Mouse (Mus musculus) G1E (cell line): ENCODE data around the gene Pde4d. TPM values are rescaled to one million over a fixed set of nuclear protein-coding genes. Genes with fewer than 3 reads are reported as not detected.

ENCODE experiments used
- ATAC-seq: 2 replicates; pipeline ENCODE4 v1.8.0; 2016; ENCODE audit warnings: mild to moderate bottlenecking; ENCODE audit not compliant: insufficient number of reproducible peaks, poor library complexity, low FRiP score, severe bottlenecking; ENCODE audit errors: extremely low read depth
- DNase-seq: peaks from one replicate; pipeline ENCODE4 v3.0.0; 2012; ENCODE audit warnings: low spot score
- H3K27me3 ChIP-seq: 2 replicates; pipeline ENCODE4 v1.6.1; 2012; ENCODE audit warnings: mild to moderate bottlenecking, low read length, inconsistent platforms; ENCODE audit not compliant: insufficient read depth
- H3K36me3 ChIP-seq: replicated peaks from 2 replicates; pipeline ENCODE3; 2012; ENCODE audit warnings: mild to moderate bottlenecking, inconsistent platforms
- H3K4me1 ChIP-seq: 2 replicates; pipeline ENCODE4 v1.6.1; 2012; ENCODE audit warnings: low read depth, low read length, inconsistent platforms, mixed read lengths; ENCODE audit not compliant: insufficient read depth
- H3K4me3 ChIP-seq: 2 replicates; pipeline ENCODE4 v1.5.1; 2012; ENCODE audit warnings: low read depth, mild to moderate bottlenecking, inconsistent platforms, low read length, moderate library complexity, mixed read lengths
- H3K9me3 ChIP-seq: replicated peaks from 2 replicates; pipeline ENCODE4 v1.6.1; 2012; ENCODE audit warnings: inconsistent platforms
- CTCF ChIP-seq: IDR thresholded peaks from 2 replicates; pipeline ENCODE4 v1.5.1; 2012; ENCODE audit warnings: low read depth, low read length, inconsistent platforms, mixed read lengths
- GATA1 ChIP-seq: IDR thresholded peaks from 2 replicates; pipeline ENCODE4 v1.6.1; 2012; ENCODE audit warnings: borderline replicate concordance, low read length, inconsistent platforms, mixed read lengths
- GATA2 ChIP-seq: IDR thresholded peaks from 2 replicates; pipeline ENCODE4 v1.6.1; 2012; ENCODE audit warnings: low read depth, low read length, inconsistent platforms, borderline replicate concordance
- POLR2AphosphoS5 ChIP-seq: IDR thresholded peaks from 2 replicates; pipeline ENCODE4 v1.6.1; 2012; ENCODE audit warnings: low read depth, low read length, inconsistent platforms; ENCODE audit not compliant: insufficient replicate concordance
- TAL1 ChIP-seq: conservative IDR thresholded peaks from 2 replicates; pipeline ENCODE4 v1.6.1; 2012; ENCODE audit warnings: low read depth, low read length, inconsistent platforms, mixed read lengths
- polyA plus RNA-seq: library from polyadenylated mRNA; stranded (reverse); fragments of >175 nt; gene quantifications from 2 replicates; pipeline ENCODE4 v1.2.3, GENCODE M21; 2012
- total RNA-seq, 2 experiments: library from RNA; stranded (forward) in 1 of 2; stranded (reverse) in 1 of 2; fragments of 200-1000 nt in 1 of 2; fragments of >200 nt in 1 of 2; fragmentation: Nextera tagmentation in 1 of 2; gene quantifications; 2 replicates each; pipeline ENCODE4 v1.2.3; 2014 to 2017

The Pde4d gene
- total and polyA plus RNA-seq, 3 experiments: 8.2 to 124 (median 22.6) TPM

DNA sequence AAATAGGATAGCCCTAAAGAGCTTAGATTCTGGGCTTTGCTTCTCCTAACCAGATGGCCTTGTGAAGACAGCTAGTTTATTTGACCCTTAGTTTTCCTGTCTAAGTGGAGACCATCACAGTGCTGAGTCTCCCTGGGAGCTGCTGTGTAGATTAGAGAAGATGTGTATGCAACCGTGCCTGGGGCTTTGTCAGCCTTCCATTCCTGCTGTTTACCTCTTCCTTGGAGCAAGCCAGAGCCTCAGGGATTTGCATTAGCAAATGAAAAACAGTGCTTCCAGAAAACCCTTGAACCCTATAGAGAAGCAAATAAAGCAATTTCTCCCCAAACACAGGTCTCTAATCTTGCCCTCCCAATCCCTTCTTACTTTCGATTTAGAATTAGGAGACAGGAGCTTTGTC lies 623.6 kb downstream of the Pde4d start:
- no peak overlapping the region for H3K4me3 ChIP-seq
- no peaks in the 10 kb centered on the region for H3K36me3 ChIP-seq
- no peak for TF ChIP-seq POLR2AphosphoS5
- no peak for TF ChIP-seq GATA1
- no peak for TF ChIP-seq TAL1
- no peak for TF ChIP-seq CTCF
- no peak for TF ChIP-seq GATA2
- no peaks in the 10 kb centered on the region for H3K27me3 ChIP-seq
- no peaks in the 10 kb centered on the region for H3K9me3 ChIP-seq
- no peaks in the 10 kb centered on the region for H3K4me1 ChIP-seq
- ATAC-seq (no peak), DNase-seq (no peak)

DNA sequence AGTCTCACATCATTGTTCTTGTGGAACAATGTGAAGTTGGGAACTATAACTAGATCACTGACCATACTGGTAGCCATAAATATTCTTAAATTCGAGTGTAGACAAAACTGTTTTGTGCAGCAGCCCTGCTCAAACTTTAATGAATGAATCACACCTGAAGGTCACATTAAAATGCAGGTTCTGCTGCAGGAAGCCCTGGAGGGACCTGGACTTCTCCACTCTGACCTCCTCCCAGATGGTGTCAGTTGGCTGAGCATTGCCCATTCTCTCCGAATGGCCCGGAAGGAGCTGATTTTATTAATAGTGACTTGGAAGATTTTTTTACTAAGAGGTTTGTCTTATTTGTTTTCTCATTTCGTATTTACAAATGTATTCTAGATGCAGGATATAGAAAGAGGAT lies 624.3 kb downstream of the Pde4d start:
- H3K27me3 ChIP-seq: no peaks in the 10 kb centered on the region
- H3K36me3 ChIP-seq: no peaks in the 10 kb centered on the region
- ATAC-seq (no peak), DNase-seq (no peak)
- H3K9me3 ChIP-seq: no peaks in the 10 kb centered on the region
- H3K4me3 ChIP-seq: no peak overlapping the region
- TF ChIP-seq GATA1 (no peak), CTCF (no peak)
- no peaks in the 10 kb centered on the region for H3K4me1 ChIP-seq

DNA sequence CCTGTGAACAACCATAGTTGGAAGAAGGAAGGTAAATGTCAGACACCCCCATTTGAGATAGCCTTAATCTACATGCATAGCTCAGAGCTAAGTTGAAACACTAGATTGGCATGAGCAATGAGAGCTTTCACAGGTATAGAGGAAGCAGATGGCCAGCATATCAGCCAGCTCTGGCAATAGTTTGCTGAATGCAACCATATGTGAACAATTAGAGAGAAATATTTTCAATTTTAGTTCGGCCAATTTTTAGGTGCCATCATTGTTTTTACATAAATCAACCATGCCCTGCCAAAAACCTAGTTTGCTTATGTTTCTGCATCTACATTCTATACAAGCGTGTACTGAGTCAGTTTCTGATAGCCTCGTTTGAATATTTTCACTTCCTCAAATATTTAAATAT lies 642.9 kb downstream of the Pde4d start:
- Histone ChIP-seq H3K4me1 (no peaks in the 10 kb centered on the region), H3K27me3 (peaks cover 2% of the 10 kb centered on the region; the same call in 1 of the 2 replicates), H3K36me3 (no peaks in the 10 kb centered on the region), H3K4me3 (no peak overlapping the region), H3K9me3 (no peaks in the 10 kb centered on the region)
- ATAC-seq (no peak), DNase-seq (no peak)
- no peak for TF ChIP-seq POLR2AphosphoS5
- no peak for TF ChIP-seq GATA2
- TF ChIP-seq CTCF: no peak
- TF ChIP-seq TAL1: no peak
- TF ChIP-seq GATA1: no peak

DNA sequence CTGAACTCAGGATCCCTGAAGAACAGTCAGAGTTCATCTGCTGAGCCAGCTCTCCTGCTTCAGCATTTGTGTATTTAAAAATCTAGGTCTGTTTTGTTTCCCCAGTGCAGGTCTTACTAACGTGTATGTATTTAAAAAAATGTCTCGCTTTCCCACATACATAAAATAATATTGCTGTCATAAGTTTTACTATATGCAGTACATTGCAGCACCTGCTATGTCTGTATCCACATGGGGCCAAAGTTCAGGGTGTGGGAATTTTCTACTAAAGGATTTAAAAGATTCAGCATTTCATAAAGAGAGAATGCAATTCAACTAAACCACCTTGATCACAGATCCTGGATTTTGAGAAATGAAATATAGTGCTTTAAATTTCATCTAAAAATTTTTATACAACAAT lies 646.9 kb downstream of the Pde4d start:
- DNase-seq: no peak
- Histone ChIP-seq H3K4me3 (no peak overlapping the region), H3K27me3 (no peaks in the 10 kb centered on the region), H3K36me3 (no peaks in the 10 kb centered on the region), H3K4me1 (no peaks in the 10 kb centered on the region), H3K9me3 (no peaks in the 10 kb centered on the region)
- TF ChIP-seq GATA1: no peak
- no peak for TF ChIP-seq TAL1
- no peak for TF ChIP-seq GATA2
- TF ChIP-seq CTCF: no peak
- TF ChIP-seq POLR2AphosphoS5: no peak
- no peak for ATAC-seq

DNA sequence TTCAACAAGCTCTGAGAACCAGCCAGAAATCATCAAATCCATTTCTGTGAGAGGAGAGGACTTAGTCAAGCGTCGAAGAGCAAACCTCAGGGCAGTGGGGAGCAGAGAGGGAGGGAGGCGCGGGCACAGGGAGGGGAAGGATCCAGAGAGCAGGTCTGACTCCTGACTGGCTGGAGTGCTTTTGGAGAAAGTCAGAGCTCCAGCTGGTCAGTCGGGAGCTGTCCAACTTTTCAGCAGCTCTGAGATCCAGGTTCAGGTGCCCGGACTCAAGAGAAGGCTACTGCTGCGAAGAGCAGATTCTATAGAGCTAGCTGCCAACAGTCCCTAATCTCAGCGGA lies 666.2 kb downstream of the Pde4d start:
- ATAC-seq: no peak
- no peaks in the 10 kb centered on the region for H3K9me3 ChIP-seq

DNA sequence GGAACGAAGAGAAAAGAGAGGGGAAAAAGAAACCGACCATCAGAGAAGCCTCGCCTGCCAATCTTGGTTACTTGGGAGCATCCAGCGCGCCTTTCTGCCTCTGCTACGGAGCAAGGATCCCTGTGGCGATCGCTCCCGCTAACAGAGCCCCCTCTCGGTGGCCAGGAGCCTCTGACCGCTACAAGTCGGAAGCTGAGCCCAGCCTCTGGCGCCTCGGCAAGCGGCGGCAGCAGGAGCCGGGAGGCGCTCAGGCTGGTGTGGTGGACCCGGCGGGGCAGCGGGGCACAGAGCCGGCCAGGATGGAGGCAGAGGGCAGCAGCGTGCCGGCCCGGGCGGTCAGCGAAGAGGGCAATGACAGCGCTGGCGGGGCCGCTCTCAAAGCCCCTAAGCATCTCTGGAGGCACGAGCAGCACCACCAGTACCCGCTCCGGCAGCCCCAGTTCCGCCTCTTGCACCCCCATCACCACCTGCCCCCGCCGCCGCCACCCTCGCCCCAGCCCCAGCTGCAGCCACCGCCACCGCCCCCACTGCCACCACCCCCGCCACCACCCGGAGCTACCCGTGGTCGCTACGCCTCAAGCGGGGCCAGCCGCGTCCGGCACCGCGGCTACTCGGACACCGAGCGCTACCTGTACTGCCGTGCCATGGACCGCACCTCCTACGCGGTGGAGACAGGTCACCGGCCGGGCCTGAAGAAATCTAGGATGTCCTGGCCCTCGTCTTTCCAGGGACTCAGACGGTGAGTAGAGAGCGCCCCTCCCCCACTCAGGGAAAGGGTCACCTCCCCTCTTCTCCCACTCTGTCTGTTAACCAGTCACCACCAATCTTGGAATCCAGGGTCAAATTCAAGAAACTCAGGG lies 666.8 kb downstream of the Pde4d start:
- no peak overlapping the region for H3K4me3 ChIP-seq
- no peaks in the 10 kb centered on the region for H3K36me3 ChIP-seq
- H3K27me3 ChIP-seq: no peaks in the 10 kb centered on the region
- ATAC-seq (no peak), DNase-seq (no peak)
- no peaks in the 10 kb centered on the region for H3K4me1 ChIP-seq
- TF ChIP-seq TAL1 (no peak), GATA2 (no peak), GATA1 (no peak), POLR2AphosphoS5 (no peak), CTCF (no peak)
- H3K9me3 ChIP-seq: no peaks in the 10 kb centered on the region

More for the DNA sequence above, 666.2 kb downstream of the Pde4d start:
- no peak for DNase-seq
- H3K27me3 ChIP-seq: no peaks in the 10 kb centered on the region
- H3K36me3 ChIP-seq: no peaks in the 10 kb centered on the region
- H3K4me1 ChIP-seq: no peaks in the 10 kb centered on the region
- TF ChIP-seq TAL1: no peak
- TF ChIP-seq GATA2: no peak
- TF ChIP-seq CTCF: no peak
- no peak for TF ChIP-seq GATA1
- no peak for TF ChIP-seq POLR2AphosphoS5
- H3K4me3 ChIP-seq: no peak overlapping the region
